Mouse (Mus musculus): Measurements from ENCODE around the gene Slc24a5.
A peak's percentile ranks its signal among the peaks of the same experiment; 100 is the strongest.

The Slc24a5 gene

DNA sequence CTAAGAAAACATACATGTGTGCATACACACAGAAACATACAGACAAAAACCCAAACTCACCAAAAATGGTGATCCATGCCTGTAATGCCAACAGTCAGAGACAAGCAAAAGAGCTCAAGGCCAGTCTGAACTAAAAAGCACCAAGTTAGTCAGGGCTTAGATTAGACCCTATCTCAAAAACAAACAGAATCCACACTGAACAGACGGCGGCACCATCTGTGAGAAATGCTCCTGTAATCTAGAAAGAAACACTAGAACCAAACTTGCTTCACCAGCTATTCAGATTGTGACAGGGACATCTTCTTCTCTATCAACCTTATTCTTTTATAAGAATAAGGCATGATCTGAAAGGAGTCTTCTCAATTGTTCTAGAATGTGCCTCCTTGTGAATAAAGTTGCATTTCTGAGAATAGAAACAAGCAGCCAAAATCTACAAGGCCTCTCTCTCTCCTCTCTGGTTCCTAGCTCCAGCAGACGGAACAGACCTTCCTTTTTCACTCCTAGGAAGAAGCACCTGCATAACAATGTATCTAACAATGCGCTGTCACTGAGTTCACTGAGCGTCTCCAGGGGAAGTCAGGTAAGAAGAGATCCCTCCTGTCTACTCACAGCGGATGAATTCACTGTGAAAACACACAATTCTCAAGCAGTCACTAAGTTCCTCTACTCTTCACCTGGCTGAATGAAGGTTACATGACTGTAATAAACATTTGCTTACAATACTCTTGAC is 51.6 kb downstream of the Slc24a5 start:
- DNase-seq (ENCODE audit: low read depth, low spot score) = no peak

DNA sequence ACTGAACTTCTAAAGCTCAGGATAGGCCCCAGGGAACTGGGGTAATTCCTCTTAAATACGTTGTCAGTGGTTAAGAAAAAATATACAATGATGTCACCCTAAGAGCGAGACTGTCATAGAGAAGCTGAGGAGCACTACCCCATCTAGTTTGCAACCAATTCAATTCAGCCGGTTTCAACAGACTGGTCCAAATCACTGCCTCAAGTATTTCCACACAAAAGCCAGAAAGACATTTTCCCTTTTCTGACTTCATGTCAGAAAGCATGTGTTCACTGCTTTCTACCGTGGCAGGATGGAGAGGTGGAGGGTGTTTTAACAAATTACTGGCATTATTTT is 54.3 kb downstream of the Slc24a5 start:
- peak; percentile 20 for DNase-seq (ENCODE audit: low read depth, low spot score)

DNA sequence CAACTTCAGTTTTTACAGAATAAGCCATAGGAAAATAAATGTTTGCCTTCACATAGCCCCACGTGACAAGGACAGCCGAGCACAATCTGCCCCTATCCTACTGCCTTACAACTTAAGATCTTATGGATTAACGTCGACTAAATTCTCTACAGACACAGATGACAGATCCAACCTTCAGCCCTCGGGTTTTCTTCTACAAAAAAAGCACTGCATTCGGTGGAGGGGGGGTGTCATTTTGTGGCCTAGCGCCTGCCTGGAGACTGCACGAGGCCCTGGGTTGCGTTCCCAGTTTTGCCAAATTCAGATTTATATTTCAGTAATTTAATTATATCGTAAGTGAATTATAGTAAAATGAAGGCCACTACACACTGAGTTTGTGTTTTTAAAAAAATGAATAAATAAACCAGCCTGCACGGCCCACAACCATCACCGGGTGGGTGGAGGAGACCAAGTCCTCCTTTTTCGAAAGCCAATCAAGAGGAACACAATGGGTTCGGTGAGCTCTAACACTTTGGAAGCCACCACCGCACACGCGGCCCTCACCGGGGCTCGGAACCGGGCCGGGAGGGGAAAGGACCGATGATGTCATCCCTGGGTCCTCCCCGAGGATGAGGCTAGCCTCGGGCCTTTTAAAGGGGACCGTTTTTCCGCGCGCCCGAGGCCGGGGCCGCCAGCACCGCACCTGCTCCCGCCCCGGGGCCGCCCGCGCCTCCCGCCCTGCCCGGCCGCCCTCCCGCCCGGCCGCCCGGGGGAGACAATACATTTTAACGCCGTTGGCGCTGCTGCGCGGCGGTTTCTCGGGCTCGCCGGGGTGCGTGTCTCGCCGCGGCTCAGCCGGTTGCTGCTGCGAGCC is 54.9 kb downstream of the Slc24a5 start:
- DNase-seq (ENCODE audit: low read depth, low spot score) = peak; percentile 70

DNA sequence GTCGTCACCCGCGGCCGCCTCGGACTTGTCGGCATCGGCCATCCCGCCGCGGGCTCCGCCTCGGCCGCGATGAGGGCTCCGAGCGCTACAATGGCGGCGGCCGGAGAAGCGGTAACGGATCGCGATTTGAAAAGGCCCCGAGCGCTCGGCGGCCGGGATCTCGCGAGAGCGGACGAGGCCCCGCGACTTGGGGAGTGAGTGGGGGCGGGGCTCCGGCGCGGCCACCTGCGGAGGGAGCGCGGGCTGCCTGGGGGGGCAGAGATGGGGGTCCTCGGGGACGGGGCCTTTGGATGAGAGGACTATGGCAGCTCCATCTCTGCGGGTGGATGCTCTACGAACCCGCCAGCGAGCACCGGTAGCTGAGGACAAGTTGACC is 55.5 kb downstream of the Slc24a5 start, which contains the start of gene Myef2:
TSS of gene Myef2 (minus strand) at position 185 of the 376 bp plus-strand sequence.
- peak; percentile 89 for DNase-seq (ENCODE audit: low read depth, low spot score)

DNA sequence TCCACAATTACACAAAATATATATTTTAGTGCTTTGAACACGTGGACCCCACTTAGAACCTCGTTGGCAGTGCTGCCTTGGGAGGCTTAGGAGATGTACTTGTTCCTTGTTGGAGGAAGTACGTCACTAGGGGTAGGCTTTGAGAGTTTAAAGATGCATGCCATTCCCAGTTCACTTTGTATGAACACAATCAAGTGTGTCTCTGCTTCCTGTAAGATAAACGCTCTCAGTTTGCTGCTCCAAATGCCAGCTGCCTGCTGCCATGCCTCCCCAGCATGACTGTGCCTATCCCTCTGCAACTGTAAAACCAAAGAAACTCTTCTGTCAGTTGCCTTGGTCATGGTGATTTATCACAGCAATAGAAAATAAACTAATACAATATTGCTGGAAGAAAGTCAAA is 57.9 kb downstream of the Slc24a5 start:
- DNase-seq (ENCODE audit: low read depth, low spot score) = no peak

DNA sequence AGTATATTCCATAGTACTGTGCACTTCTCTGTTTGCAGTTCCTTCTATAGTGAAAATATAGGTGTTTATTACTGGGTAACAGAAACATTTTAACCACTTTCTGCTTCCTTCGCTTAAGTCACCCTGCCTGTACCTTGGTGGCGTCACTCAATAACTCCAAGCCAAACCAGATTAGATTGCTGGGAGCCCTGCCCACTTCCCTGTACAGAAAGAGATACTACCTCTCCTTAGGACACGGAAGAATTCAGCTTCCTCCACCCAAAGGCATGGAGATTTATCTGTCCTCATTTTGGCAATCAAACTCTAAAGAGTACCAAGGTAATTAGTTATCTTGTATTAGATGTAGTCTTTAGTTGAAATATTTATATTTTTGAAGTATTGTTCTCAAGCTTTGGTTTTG is 58.9 kb downstream of the Slc24a5 start:
- no peak for DNase-seq (ENCODE audit: low read depth, low spot score)

DNA sequence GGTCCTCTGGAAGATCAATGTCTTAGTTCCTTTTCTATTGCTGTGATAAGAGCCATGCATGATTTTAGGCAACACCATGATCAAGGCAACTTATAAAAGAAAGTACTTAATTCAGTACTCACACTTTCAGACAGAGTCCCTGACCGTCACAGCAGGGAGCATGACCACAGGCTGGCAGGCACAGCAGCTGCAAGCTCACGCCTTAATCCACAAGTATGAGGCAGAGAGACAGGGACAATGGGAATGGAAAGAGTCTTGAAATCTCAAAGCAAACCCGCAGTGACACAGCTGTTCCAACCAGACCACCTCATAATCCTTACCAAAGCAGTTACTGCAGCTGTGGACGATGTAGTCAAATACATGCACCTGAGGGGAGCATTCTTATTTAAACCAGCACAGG is 66.2 kb downstream of the Slc24a5 start:
- no peak for DNase-seq (ENCODE audit: low read depth, low spot score)

DNA sequence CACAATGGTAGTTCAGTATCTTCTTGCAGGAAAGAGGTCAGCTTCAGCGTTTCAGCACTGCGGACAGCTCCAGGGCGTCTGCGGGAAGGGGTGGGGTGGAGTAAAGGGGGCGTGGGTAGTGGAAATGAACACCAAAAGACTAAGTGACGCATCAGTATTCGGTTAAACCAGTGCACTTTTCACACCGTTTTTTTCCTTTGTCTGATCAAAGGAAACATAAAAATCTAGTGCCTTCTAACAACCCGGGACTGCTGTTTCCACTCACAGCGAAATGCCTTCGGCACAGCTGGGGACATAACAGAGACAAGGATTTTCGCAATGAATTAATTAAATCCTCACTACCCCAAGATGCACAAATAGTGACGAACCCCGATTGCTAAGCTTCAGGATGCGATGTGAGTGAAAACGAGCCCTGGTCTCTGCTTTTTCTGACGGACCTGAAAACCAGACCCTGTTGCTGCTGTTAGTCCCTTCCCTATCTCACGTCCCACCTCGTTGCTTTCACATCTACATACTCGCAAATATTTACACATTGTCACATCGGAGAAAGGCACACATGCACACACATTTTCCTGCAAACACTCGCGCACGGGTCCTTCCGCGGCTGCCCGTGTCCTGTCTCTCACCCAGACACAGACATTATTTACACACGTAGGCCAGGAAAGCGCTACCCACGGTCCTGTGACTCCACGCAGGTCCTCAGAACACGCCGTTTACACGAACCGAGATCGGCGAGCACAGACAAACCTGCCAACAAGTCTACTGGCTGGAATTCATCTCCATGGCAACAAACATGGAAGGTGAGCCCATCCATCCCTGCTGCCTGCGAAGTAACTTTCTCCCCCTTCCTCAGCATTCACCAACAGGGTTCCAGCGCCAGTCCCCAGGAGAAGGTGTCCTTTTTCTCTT is 68.2 kb downstream of the Slc24a5 start, which contains the start of gene Ctxn2:
TSS of gene Ctxn2 (plus strand) at position 790 of the 909 bp plus-strand sequence.
- peak; percentile 72 for DNase-seq (ENCODE audit: low read depth, low spot score)

DNA sequence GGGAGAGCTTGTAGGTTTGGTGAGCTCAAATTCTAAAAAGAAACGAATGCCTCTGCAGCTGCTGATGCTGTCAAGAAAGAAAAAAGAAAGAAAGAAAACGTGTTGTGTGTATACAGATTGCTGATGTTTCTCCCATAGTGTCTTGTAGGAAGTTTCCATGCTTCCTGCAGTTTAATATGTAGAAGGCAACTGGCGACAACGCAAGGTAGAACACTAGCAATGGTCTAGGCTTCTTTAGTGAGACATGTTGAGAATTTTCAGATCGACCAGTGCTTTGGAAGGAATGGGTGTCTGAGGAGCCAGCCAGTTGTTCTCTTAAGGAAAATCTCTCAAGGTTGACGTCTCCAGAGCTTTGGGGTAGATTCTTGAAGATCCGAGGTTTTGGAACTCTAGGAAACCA is 68.9 kb downstream of the Slc24a5 start:
- DNase-seq (ENCODE audit: low read depth, low spot score) = no peak

All from CD4-positive helper T cell, adult 2 months (primary cell).